Mouse (Mus musculus): ENCODE measurements around the gene Pfdn5. TPM values are rescaled to one million over a fixed set of nuclear protein-coding genes. Genes with fewer than 3 reads are reported as not detected.

Pfdn5 gene
- polyA plus RNA-seq, 1 experiment, result 476 TPM

- Histone ChIP-seq H3ac (ENCODE audit: control insufficient read depth, insufficient read length) (no peak overlapping the region), H3K4me2 (ENCODE audit: low read depth) (peak overlapping the region; percentile 68), H3K36me3 (ENCODE audit: control insufficient read depth, insufficient read depth) (no peaks in the 10 kb centered on the region), H3K4me3 (peak overlapping the region; percentile 9), H3K27me3 (ENCODE audit: control insufficient read depth, insufficient read depth, insufficient read length) (no peaks in the 10 kb centered on the region), H3K79me2 (ENCODE audit: control insufficient read depth, insufficient read depth) (no peaks in the 10 kb centered on the region)
- TF ChIP-seq CEBPB (IDR thresholded peaks at IDR 0.05; ENCODE audit: insufficient read depth, poor library complexity, severe bottlenecking) (no peak), TCF3 (IDR thresholded peaks at IDR 0.05; ENCODE audit: insufficient read length, low read depth) (no peak), MYOG (IDR thresholded peaks at IDR 0.05; ENCODE audit: control insufficient read depth in 1 of 3, insufficient read depth in 1 of 3, insufficient read length in 2 of 3, low read depth in 2 of 3) (peak in 1 of 3 experiments; percentile 1), TCF12 (IDR thresholded peaks at IDR 0.05; ENCODE audit: insufficient read depth, poor library complexity, severe bottlenecking) (no peak)
These were observed 29.4 kb downstream of the Pfdn5 start for GRCm38 (mm10) chr15:102355134-102355870.

- TF ChIP-seq POLR2A (IDR thresholded peaks at IDR 0.05; ENCODE audit: insufficient read length, low read depth), result no peak
- no peak for TF ChIP-seq TCF3 (IDR thresholded peaks at IDR 0.05; ENCODE audit: insufficient read length, low read depth)
- TF ChIP-seq POLR2AphosphoS2 (IDR thresholded peaks at IDR 0.05; ENCODE audit: insufficient read length, low read depth), result no peak
- TF ChIP-seq USF1 (IDR thresholded peaks at IDR 0.05; ENCODE audit: low read depth), result no peak
- TF ChIP-seq SRF (IDR thresholded peaks at IDR 0.05; ENCODE audit: control insufficient read depth, insufficient read length, low read depth), result no peak
- no peak for TF ChIP-seq REST (IDR thresholded peaks at IDR 0.05; ENCODE audit: insufficient read depth, insufficient read length)
- no peak for TF ChIP-seq TCF12 (IDR thresholded peaks at IDR 0.05; ENCODE audit: insufficient read depth, poor library complexity, severe bottlenecking)
- no peak for TF ChIP-seq MAX (IDR thresholded peaks at IDR 0.05; ENCODE audit: low read depth)
- no peak for TF ChIP-seq MYOD1 (IDR thresholded peaks at IDR 0.05; ENCODE audit: control insufficient read depth in 1 of 3, insufficient read length in 2 of 3, low read depth in 2 of 3)
- no peak for TF ChIP-seq CEBPB (IDR thresholded peaks at IDR 0.05; ENCODE audit: insufficient read depth, poor library complexity, severe bottlenecking)
- H3K27me3 ChIP-seq (ENCODE audit: control insufficient read depth, insufficient read depth, insufficient read length), result no peaks in the 10 kb centered on the region
- H3K36me3 ChIP-seq (ENCODE audit: control insufficient read depth, insufficient read depth), result no peaks in the 10 kb centered on the region
- peak overlapping the region; percentile 9 for H3K4me3 ChIP-seq
- no peaks in the 10 kb centered on the region for H3K79me2 ChIP-seq (ENCODE audit: control insufficient read depth, insufficient read depth)
- peak overlapping the region; percentile 68 for H3K4me2 ChIP-seq (ENCODE audit: low read depth)
- no peak overlapping the region for H3ac ChIP-seq (ENCODE audit: control insufficient read depth, insufficient read length)
These were observed 30.0 kb downstream of the Pfdn5 start for GRCm38 (mm10) chr15:102355871-102356441.

- no peak overlapping the region for H3K4me2 ChIP-seq (ENCODE audit: low read depth)
- no peak for TF ChIP-seq POLR2A (IDR thresholded peaks at IDR 0.05; ENCODE audit: insufficient read length, low read depth)
- no peak for TF ChIP-seq MYOD1 (IDR thresholded peaks at IDR 0.05; ENCODE audit: control insufficient read depth in 1 of 3, insufficient read length in 2 of 3, low read depth in 2 of 3)
- TF ChIP-seq TCF12 (IDR thresholded peaks at IDR 0.05; ENCODE audit: insufficient read depth, poor library complexity, severe bottlenecking), result no peak
- no peak overlapping the region for H3ac ChIP-seq (ENCODE audit: control insufficient read depth, insufficient read length)
- no peaks in the 10 kb centered on the region for H3K79me2 ChIP-seq (ENCODE audit: control insufficient read depth, insufficient read depth)
- no peak overlapping the region for H3K4me3 ChIP-seq
- no peaks in the 10 kb centered on the region for H3K27me3 ChIP-seq (ENCODE audit: control insufficient read depth, insufficient read depth, insufficient read length)
- no peaks in the 10 kb centered on the region for H3K36me3 ChIP-seq (ENCODE audit: control insufficient read depth, insufficient read depth)
These were observed 30.8 kb downstream of the Pfdn5 start for GRCm38 (mm10) chr15:102356501-102357325.

GRCm38 (mm10) chr15:102358126-102358525 lies 32.2 kb downstream of the Pfdn5 start:
- TF ChIP-seq SRF (IDR thresholded peaks at IDR 0.05; ENCODE audit: control insufficient read depth, insufficient read length, low read depth) (no peak), POLR2AphosphoS2 (IDR thresholded peaks at IDR 0.05; ENCODE audit: insufficient read length, low read depth) (no peak), TCF12 (IDR thresholded peaks at IDR 0.05; ENCODE audit: insufficient read depth, poor library complexity, severe bottlenecking) (no peak), POLR2A (IDR thresholded peaks at IDR 0.05; ENCODE audit: insufficient read length, low read depth) (no peak), TCF3 (IDR thresholded peaks at IDR 0.05; ENCODE audit: insufficient read length, low read depth) (no peak), USF1 (IDR thresholded peaks at IDR 0.05; ENCODE audit: low read depth) (no peak), REST (IDR thresholded peaks at IDR 0.05; ENCODE audit: insufficient read depth, insufficient read length) (no peak), MYOD1 (IDR thresholded peaks at IDR 0.05; ENCODE audit: control insufficient read depth in 1 of 3, insufficient read length in 2 of 3, low read depth in 2 of 3) (no peak)
- Histone ChIP-seq H3ac (ENCODE audit: control insufficient read depth, insufficient read length) (no peak overlapping the region), H3K27me3 (ENCODE audit: control insufficient read depth, insufficient read depth, insufficient read length) (no peaks in the 10 kb centered on the region), H3K36me3 (ENCODE audit: control insufficient read depth, insufficient read depth) (no peaks in the 10 kb centered on the region), H3K4me2 (ENCODE audit: low read depth) (no peak overlapping the region), H3K79me2 (ENCODE audit: control insufficient read depth, insufficient read depth) (no peaks in the 10 kb centered on the region), H3K4me3 (no peak overlapping the region)

GRCm38 (mm10) chr15:102358834-102359233 lies 32.9 kb downstream of the Pfdn5 start:
- Histone ChIP-seq H3K27me3 (ENCODE audit: control insufficient read depth, insufficient read depth, insufficient read length) (no peaks in the 10 kb centered on the region), H3K36me3 (ENCODE audit: control insufficient read depth, insufficient read depth) (no peaks in the 10 kb centered on the region), H3ac (ENCODE audit: control insufficient read depth, insufficient read length) (no peak overlapping the region), H3K79me2 (ENCODE audit: control insufficient read depth, insufficient read depth) (no peaks in the 10 kb centered on the region), H3K4me2 (ENCODE audit: low read depth) (no peak overlapping the region), H3K4me3 (no peak overlapping the region)
- TF ChIP-seq MYOD1 (IDR thresholded peaks at IDR 0.05; ENCODE audit: control insufficient read depth in 1 of 3, insufficient read length in 2 of 3, low read depth in 2 of 3) (no peak), MYOG (IDR thresholded peaks at IDR 0.05; ENCODE audit: control insufficient read depth in 1 of 3, insufficient read depth in 1 of 3, insufficient read length in 2 of 3, low read depth in 2 of 3) (no peak), REST (IDR thresholded peaks at IDR 0.05; ENCODE audit: insufficient read depth, insufficient read length) (no peak), TCF3 (IDR thresholded peaks at IDR 0.05; ENCODE audit: insufficient read length, low read depth) (no peak), CEBPB (IDR thresholded peaks at IDR 0.05; ENCODE audit: insufficient read depth, poor library complexity, severe bottlenecking) (no peak), USF1 (IDR thresholded peaks at IDR 0.05; ENCODE audit: low read depth) (no peak)

Data from myocyte (in vitro differentiated cells).